19 mouse cellular contexts compared by ENCODE assay signal in the genomic region with DNA sequence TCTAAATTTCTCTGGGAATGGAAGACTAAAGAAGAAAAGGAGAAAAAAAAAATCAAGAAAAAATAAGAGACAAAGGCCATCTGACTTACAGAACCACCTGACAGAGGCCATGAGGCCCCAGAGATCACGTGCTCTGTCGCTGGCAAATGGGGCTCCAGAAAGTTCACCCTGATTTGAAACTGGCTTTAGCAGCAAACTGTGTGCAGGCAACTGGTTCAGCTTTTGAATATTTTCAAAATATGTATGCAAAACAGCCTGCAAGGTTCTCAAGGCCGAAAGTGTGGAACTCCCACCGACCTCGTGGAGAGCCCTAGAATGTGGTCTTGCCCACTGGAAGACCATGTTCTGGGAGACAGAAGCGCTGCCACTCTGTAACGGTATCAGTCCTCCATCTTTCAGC. TPM values are rescaled to one million over a fixed set of nuclear protein-coding genes. Genes with fewer than 3 reads are reported as not detected.
DNase-seq lines count a peak whose midpoint lies in the region; ATAC-seq and TF ChIP-seq lines count a peak whose summit lies in the region.
"Had no signal": no experiment of that assay in that cellular context is flagged by ENCODE, and none has a peak within 500 bp of the region (broad histone marks: within the 10 kb centered on the region; RNA-seq: fewer than 3 reads in every experiment).

No protein-coding gene starts in this region.

- 89% methylated on average over 7 of the region's 7 CpGs for WGBS in heart, embryonic 12.5 days
- WGBS in heart, embryonic 11.5 days (ENCODE audit: insufficient replicate concordance), result 86% methylated on average over 7 of the region's 7 CpGs
- 87% methylated on average over 7 of the region's 7 CpGs for WGBS in heart, embryonic 16.5 days

- H3K79me2 ChIP-seq in CH12.LX (replicated peaks; ENCODE audit: control insufficient read depth, extremely low read depth, insufficient read depth, poor library complexity, severe bottlenecking), result peaks cover 57% of the 10 kb centered on the region

- peak; percentile 67 for TF ChIP-seq POLR2A in CH12.LX (IDR thresholded peaks at IDR 0.05; ENCODE audit: low read depth, low read length)
- TF ChIP-seq POLR2A in bone marrow macrophage, adult 2 months (IDR thresholded peaks at IDR 0.05; ENCODE audit: borderline replicate concordance, low read depth, low read length), result no peak

- no peak for TF ChIP-seq CTCF in CH12.LX (conservative IDR thresholded peaks at IDR 0.05 in 1 of 2, IDR thresholded peaks at IDR 0.05 in 1 of 2; ENCODE audit: low read depth in 2 of 2, low read length in 2 of 2)
- 0 out of 2 replicates have a peak, but pooled peaks have one; percentile 22 for TF ChIP-seq CTCF in bone marrow macrophage, adult 2 months (IDR thresholded peaks at IDR 0.05; ENCODE audit: low read depth, low read length)
- no peak for TF ChIP-seq CTCF in left cerebral cortex, adult 2 months (IDR thresholded peaks at IDR 0.05)

- H3K4me2 ChIP-seq in heart, embryonic 12.5 days, result peak overlapping the region; percentile 30; the same call in 1 of the 2 replicates
- H3K4me2 ChIP-seq in heart, embryonic 11.5 days, result no peak overlapping the region
- peak overlapping the region; percentile 61 for H3K4me2 ChIP-seq in heart, embryonic 16.5 days (ENCODE audit: low read depth, low read length)
- H3K4me2 ChIP-seq in CH12.LX (ENCODE audit: insufficient read depth, low read depth, poor library complexity, severe bottlenecking), result peak overlapping the region; percentile 85
- H3K4me2 ChIP-seq: hindbrain, embryonic 12.5 days had no signal

- TF ChIP-seq RAD21 in CH12.LX (IDR thresholded peaks at IDR 0.05; ENCODE audit: low read depth, low read length), result no peak

- H3K4me3 ChIP-seq in heart, embryonic 12.5 days, result no peak overlapping the region
- H3K4me3 ChIP-seq in heart, embryonic 11.5 days (ENCODE audit: low read depth, low read length), result no peak overlapping the region
- H3K4me3 ChIP-seq in heart, embryonic 16.5 days (ENCODE audit: low read length), result no peak overlapping the region
- H3K4me3 ChIP-seq in CH12.LX (replicated peaks in 1 of 3; ENCODE audit: low read depth in 2 of 3, low read length in 2 of 3, poor library complexity in 1 of 3), result peak overlapping the region; percentile 54 to 72 (median 65)
- H3K4me3 ChIP-seq in bone marrow macrophage, adult 2 months (ENCODE audit: insufficient read depth, low read length), result no peak overlapping the region
- no peak overlapping the region for H3K4me3 ChIP-seq in left cerebral cortex, adult 2 months
- H3K4me3 ChIP-seq: embryonic facial prominence, embryonic 10.5 days; hindbrain, embryonic 12.5 days had no signal

- DNase-seq in heart, adult 8-10 months (ENCODE audit: low spot score), result no peak
- peak; percentile 93 for DNase-seq in CH12.LX (ENCODE audit: extremely low read depth)
- DNase-seq in left cerebral cortex, adult 2 months (ENCODE audit: extremely low spot score in 1 of 2, low spot score in 2 of 2), result no peak
- DNase-seq: adrenal gland, postnatal 14 days; B cell, adult 2 months; cerebellum, adult 18-20 months; cerebellum, adult 9-11 months; heart, postnatal 4 days; kidney, adult 8-10 months had no signal

- no peak overlapping the region for H3K9ac ChIP-seq in heart, embryonic 12.5 days
- no peak overlapping the region for H3K9ac ChIP-seq in heart, embryonic 11.5 days (ENCODE audit: low read depth, low read length)
- H3K9ac ChIP-seq in heart, embryonic 16.5 days (ENCODE audit: low read length), result no peak overlapping the region
- peak overlapping the region; percentile 84 for H3K9ac ChIP-seq in CH12.LX (ENCODE audit: insufficient read depth, low read depth)
- H3K9ac ChIP-seq: hindbrain, embryonic 12.5 days had no signal

- H3K36me3 ChIP-seq in heart, embryonic 12.5 days, result no peaks in the 10 kb centered on the region
- no peaks in the 10 kb centered on the region for H3K36me3 ChIP-seq in heart, embryonic 11.5 days (ENCODE audit: control insufficient read depth, insufficient read depth, low read length)
- no peaks in the 10 kb centered on the region for H3K36me3 ChIP-seq in heart, embryonic 16.5 days (ENCODE audit: control insufficient read depth, insufficient read depth)
- peaks cover 2 to 13% of the 10 kb centered on the region in 2 experiments for H3K36me3 ChIP-seq in CH12.LX (replicated peaks in 1 of 2; ENCODE audit: control insufficient read depth in 1 of 2, insufficient read depth in 1 of 2, low read length in 1 of 2)
- H3K36me3 ChIP-seq: embryonic facial prominence, embryonic 10.5 days; hindbrain, embryonic 12.5 days had no signal

- peak; percentile 69; the same call in 1 of the 2 replicates for TF ChIP-seq EP300 in CH12.LX (IDR thresholded peaks at IDR 0.05; ENCODE audit: low read length)

- intact Hi-C loops in left cerebral cortex, adult 2 months (cut with DNase I), result no loop called here

- no peak for ATAC-seq in heart, embryonic 12.5 days (ENCODE audit: insufficient number of reproducible peaks, low FRiP score)
- no peak for ATAC-seq in heart, embryonic 11.5 days (replicated peaks; ENCODE audit: insufficient number of reproducible peaks, low FRiP score, low TSS enrichment)
- no peak for ATAC-seq in heart, embryonic 16.5 days (replicated peaks; ENCODE audit: extremely low read depth, insufficient read depth, low FRiP score)
- ATAC-seq: CD4-positive, CD25-positive, alpha-beta regulatory T cell, adult 4 months; forebrain, embryonic 14.5 days; hindbrain, embryonic 16.5 days; intestine, postnatal 0 days had no signal

- in situ Hi-C loops in CH12.LX (cut with MboI; ENCODE audit: low pct_ligation_motif_present, low pct_unique_long_range_greater_than_20kb, low sequenced_read_pairs), result no loop called here

- H3K27me3 ChIP-seq in heart, embryonic 12.5 days (replicated peaks), result no peaks in the 10 kb centered on the region
- no peaks in the 10 kb centered on the region for H3K27me3 ChIP-seq in heart, embryonic 11.5 days (ENCODE audit: control insufficient read depth, insufficient read depth, low read length)
- no peaks in the 10 kb centered on the region for H3K27me3 ChIP-seq in heart, embryonic 16.5 days (ENCODE audit: control insufficient read depth, insufficient read depth, low read length)
- no peaks in the 10 kb centered on the region for H3K27me3 ChIP-seq in CH12.LX (replicated peaks)
- H3K27me3 ChIP-seq: hindbrain, embryonic 12.5 days had no signal

- dilution Hi-C loops in CH12.LX (cut with MboI; ENCODE audit: extremely low pct_ligation_motif_present, extremely low pct_unique_long_range_greater_than_20kb, low sequenced_read_pairs), result no loop called here

- H3K4me1 ChIP-seq in heart, embryonic 12.5 days (replicated peaks), result peaks cover 27% of the 10 kb centered on the region
- peaks cover 21% of the 10 kb centered on the region for H3K4me1 ChIP-seq in heart, embryonic 11.5 days (ENCODE audit: control insufficient read depth, insufficient read depth, low read length)
- peaks cover 17% of the 10 kb centered on the region for H3K4me1 ChIP-seq in heart, embryonic 16.5 days (ENCODE audit: control insufficient read depth, insufficient read depth, low read length)
- H3K4me1 ChIP-seq in CH12.LX (ENCODE audit: control insufficient read depth in 1 of 2, insufficient read depth in 2 of 2), result peaks cover 3 to 38% of the 10 kb centered on the region in 2 experiments
- H3K4me1 ChIP-seq in bone marrow macrophage, adult 2 months (ENCODE audit: control insufficient read depth, insufficient read depth, low read length), result peaks cover 26% of the 10 kb centered on the region
- H3K4me1 ChIP-seq: embryonic facial prominence, embryonic 10.5 days; hindbrain, embryonic 12.5 days had no signal

- H3K9me3 ChIP-seq in heart, embryonic 12.5 days (replicated peaks), result no peaks in the 10 kb centered on the region
- no peaks in the 10 kb centered on the region for H3K9me3 ChIP-seq in heart, embryonic 11.5 days (replicated peaks; ENCODE audit: control insufficient read depth, low read length)
- H3K9me3 ChIP-seq in heart, embryonic 16.5 days (replicated peaks; ENCODE audit: control insufficient read depth, low read length), result no peaks in the 10 kb centered on the region
- H3K9me3 ChIP-seq in CH12.LX (replicated peaks; ENCODE audit: low read length), result peaks cover 4% of the 10 kb centered on the region
- H3K9me3 ChIP-seq: embryonic facial prominence, embryonic 10.5 days; hindbrain, embryonic 12.5 days had no signal

- H3K27ac ChIP-seq in heart, embryonic 12.5 days (ENCODE audit: poor library complexity, severe bottlenecking), result peak overlapping the region; percentile 29; the same call in 1 of the 2 replicates
- H3K27ac ChIP-seq in heart, embryonic 11.5 days (ENCODE audit: low read depth, low read length), result no peak overlapping the region
- peak overlapping the region; percentile 69 for H3K27ac ChIP-seq in heart, embryonic 16.5 days (ENCODE audit: low read length)
- H3K27ac ChIP-seq in CH12.LX (ENCODE audit: insufficient read depth, low read depth), result peak overlapping the region; percentile 100
- H3K27ac ChIP-seq in bone marrow macrophage, adult 2 months (ENCODE audit: insufficient read depth, low read depth, low read length), result no peak overlapping the region
- no peak overlapping the region for H3K27ac ChIP-seq in left cerebral cortex, adult 2 months
- H3K27ac ChIP-seq: embryonic facial prominence, embryonic 10.5 days; hindbrain, embryonic 12.5 days had no signal

TF ChIP-seq in CH12.LX, 34 proteins besides CTCF, POLR2A, EP300 and RAD21 (continues in another document):
- TF ChIP-seq MYC (IDR thresholded peaks at IDR 0.05; ENCODE audit: low read depth, low read length) (peak; percentile 99), TBP (conservative IDR thresholded peaks at IDR 0.05; ENCODE audit: low read depth, low read length) (peak; percentile 91), KAT2A (IDR thresholded peaks at IDR 0.05; ENCODE audit: insufficient replicate concordance, low read length) (no peak), GABPA (IDR thresholded peaks at IDR 0.05; ENCODE audit: insufficient replicate concordance, low read depth, low read length) (no peak), BHLHE40 (IDR thresholded peaks at IDR 0.05; ENCODE audit: low read depth, low read length) (peak; percentile 96), SMC3 (IDR thresholded peaks at IDR 0.05; ENCODE audit: low read depth, low read length) (no peak), HCFC1 (IDR thresholded peaks at IDR 0.05; ENCODE audit: low read depth, low read length) (no peak; the same call in 1 of the 2 replicates), NRF1 (IDR thresholded peaks at IDR 0.05; ENCODE audit: low read depth, low read length) (no peak), PAX5 (IDR thresholded peaks at IDR 0.05; ENCODE audit: low read length) (no peak)

RNA-seq across cellular contexts. Expression of a gene that starts 11.6 kb away (rescaled TPM):
- 53.9 and 56.4 TPM in 2 replicates for polyA plus RNA-seq in heart, embryonic 12.5 days (2016; fragmentation: Nextera tagmentation; extraction: Ambion mirVana)
- polyA plus RNA-seq in heart, embryonic 11.5 days (2014; fragmentation: Nextera tagmentation; extraction: Ambion mirVana), result 47.1 TPM in 2 replicates
- 43.7 and 47.8 TPM in 2 replicates for polyA plus RNA-seq in heart, embryonic 16.5 days (2015; fragmentation: Nextera tagmentation; extraction: Ambion mirVana)
- 10 to 100 TPM; 76.3 to 80.2 (median 78.5) TPM for total RNA-seq in heart, adult 8-10 months (2022)
- total RNA-seq in CH12.LX (2012; rRNA removed) (29.1 and 34.1 TPM in 2 replicates), CH12.LX (2014; rRNA removed) (75.1 and 86.1 TPM in 2 replicates)
- polyA plus RNA-seq in CH12.LX (2012; ENCODE audit: insufficient read length, low read depth), result 61.8 and 63.7 TPM in 2 replicates
- 78.1 and 79.1 TPM in 2 replicates for polyA plus RNA-seq in bone marrow macrophage, adult 2 months (2012; ENCODE audit: insufficient read depth, insufficient read length, missing spikeins)
- 10 to 100 TPM; 33.3 to 33.8 TPM for total RNA-seq in left cerebral cortex, adult 2 months (2021)

Comparison
In these comparisons a context has a peak if more than half of its experiments do, and no peak if none do; other contexts are left out.
1. H3K27ac ChIP-seq: peak in heart, embryonic 12.5 days (single experiment), heart, embryonic 16.5 days (single experiment) and CH12.LX (single experiment); none in heart, embryonic 11.5 days (single experiment), bone marrow macrophage, adult 2 months (single experiment) and left cerebral cortex, adult 2 months (single experiment).
2. H3K4me3 ChIP-seq: peak in CH12.LX (3 of 3); none in heart, embryonic 12.5 days (single experiment), heart, embryonic 11.5 days (single experiment), heart, embryonic 16.5 days (single experiment), bone marrow macrophage, adult 2 months (single experiment) and left cerebral cortex, adult 2 months (single experiment).